Mouse (Mus musculus) cerebellum, adult 11 months (tissue): Measurements from ENCODE around the gene Gm156.
"Not testable (repeated sequence)": the region's sequence is repeated elsewhere in the genome, so short reads cannot be mapped to it uniquely, and the experiment has no call there.

Source experiments
- DNase-seq: peaks from one replicate; pipeline ENCODE4 v3.0.0; 2022

Gm156 gene

GRCm38 (mm10) chr6:129784170-129784569 lies at the start of gene Gm156:
TSS of gene Gm156 (minus strand) at chr6:129784270.
- not testable (repeated sequence) for DNase-seq

GRCm38 (mm10) chr6:129825559-129825958 lies 41.5 kb upstream of the Gm156 start:
- no peak for DNase-seq

GRCm38 (mm10) chr6:129824004-129824403 lies 39.9 kb upstream of the Gm156 start:
- DNase-seq = no peak

- DNase-seq = no peak
Measured at GRCm38 (mm10) chr6:129817731-129818130, 33.7 kb upstream of the Gm156 start.

GRCm38 (mm10) chr6:129747654-129748032 lies 36.4 kb downstream of the Gm156 start:
- no peak for DNase-seq

GRCm38 (mm10) chr6:129747016-129747653 lies 36.9 kb downstream of the Gm156 start:
- DNase-seq = no peak

- DNase-seq = no peak
Measured at GRCm38 (mm10) chr6:129746151-129746550, 37.9 kb downstream of the Gm156 start.

- DNase-seq = no peak
Measured at GRCm38 (mm10) chr6:129740069-129740721, 43.9 kb downstream of the Gm156 start, which contains the start of gene Klri2. TSS of gene Klri2 (minus strand) at chr6:129740484.

- DNase-seq = no peak
Measured at GRCm38 (mm10) chr6:129736414-129736813, 47.7 kb downstream of the Gm156 start.

- no peak for DNase-seq
Measured at GRCm38 (mm10) chr6:129727237-129727636, 56.8 kb downstream of the Gm156 start.

- no peak for DNase-seq
Measured at GRCm38 (mm10) chr6:129721390-129721789, 62.7 kb downstream of the Gm156 start.

- no peak for DNase-seq
Measured at GRCm38 (mm10) chr6:129720487-129720886, 63.6 kb downstream of the Gm156 start.

GRCm38 (mm10) chr6:129717032-129717431 lies 67.0 kb downstream of the Gm156 start, which contains the start of gene Klri1:
TSS of gene Klri1 (minus strand) at chr6:129717132.
- DNase-seq = no peak
